ENCODE assay signal across 11 mouse cellular contexts in genomic region chr2:33658602-33659287, GRCm38 (mm10). TPM values are rescaled to one million over a fixed set of nuclear protein-coding genes. Genes with fewer than 3 reads are reported as not detected.
DNase-seq lines count a peak whose midpoint lies in the region; ATAC-seq lines count a peak whose summit lies in the region.
"Had no signal": no experiment of that assay in that cellular context is flagged by ENCODE, and none has a peak within 500 bp of the region (broad histone marks: within the 10 kb centered on the region; RNA-seq: fewer than 3 reads in every experiment).

No protein-coding gene starts in this region.

- no peaks in the 10 kb centered on the region for H3K9me3 ChIP-seq in kidney, embryonic 14.5 days (ENCODE audit: control insufficient read depth, low read length)
- H3K9me3 ChIP-seq in embryonic facial prominence, embryonic 13.5 days = no peaks in the 10 kb centered on the region
- H3K9me3 ChIP-seq in intestine, embryonic 16.5 days (ENCODE audit: control insufficient read depth, low read length) = no peaks in the 10 kb centered on the region
- H3K9me3 ChIP-seq in neural tube, embryonic 12.5 days = no peaks in the 10 kb centered on the region

- WGBS in kidney, embryonic 14.5 days = 47% methylated on average over 12 of the region's 12 CpGs
- 44% methylated on average over 12 of the region's 12 CpGs for WGBS in embryonic facial prominence, embryonic 13.5 days
- 39% methylated on average over 11 of the region's 12 CpGs for WGBS in intestine, embryonic 16.5 days
- WGBS in neural tube, embryonic 12.5 days = 49% methylated on average over 12 of the region's 12 CpGs

- H3K27ac ChIP-seq in kidney, embryonic 14.5 days (ENCODE audit: low read depth, low read length) = no peak overlapping the region; the same call in 1 of the 2 replicates
- no peak overlapping the region for H3K27ac ChIP-seq in embryonic facial prominence, embryonic 13.5 days
- H3K27ac ChIP-seq in intestine, embryonic 16.5 days (ENCODE audit: low read length) = no peak overlapping the region
- H3K27ac ChIP-seq in neural tube, embryonic 12.5 days = no peak overlapping the region

- no peaks in the 10 kb centered on the region for H3K27me3 ChIP-seq in kidney, embryonic 14.5 days (ENCODE audit: control insufficient read depth, insufficient read depth, low read length)
- H3K27me3 ChIP-seq in embryonic facial prominence, embryonic 13.5 days = no peaks in the 10 kb centered on the region
- H3K27me3 ChIP-seq in intestine, embryonic 16.5 days (replicated peaks; ENCODE audit: control insufficient read depth, insufficient read depth, low read length) = no peaks in the 10 kb centered on the region
- H3K27me3 ChIP-seq in neural tube, embryonic 12.5 days (replicated peaks) = no peaks in the 10 kb centered on the region

- peak overlapping the region; percentile 22 for H3K4me3 ChIP-seq in kidney, embryonic 14.5 days (ENCODE audit: low read length)
- peak overlapping the region; percentile 28 for H3K4me3 ChIP-seq in embryonic facial prominence, embryonic 13.5 days
- 0 out of 2 replicates have a peak overlapping the region, but pooled peaks have one; percentile 15 for H3K4me3 ChIP-seq in intestine, embryonic 16.5 days (ENCODE audit: low read length)
- H3K4me3 ChIP-seq in neural tube, embryonic 12.5 days = no peak overlapping the region

- no peaks in the 10 kb centered on the region for H3K4me1 ChIP-seq in kidney, embryonic 14.5 days (ENCODE audit: control insufficient read depth, insufficient read depth, low read length)
- peaks cover 12% of the 10 kb centered on the region for H3K4me1 ChIP-seq in embryonic facial prominence, embryonic 13.5 days
- no peaks in the 10 kb centered on the region for H3K4me1 ChIP-seq in intestine, embryonic 16.5 days (ENCODE audit: control insufficient read depth, insufficient read depth, low read length)
- H3K4me1 ChIP-seq in neural tube, embryonic 12.5 days = peaks cover 5% of the 10 kb centered on the region; the same call in 1 of the 2 replicates

- no peak for DNase-seq in kidney, postnatal 4 days
- no peak for DNase-seq in kidney, adult 9 months
- no peak for DNase-seq in Muller cell, postnatal 12 days (ENCODE audit: inconsistent ontology term)
- DNase-seq: right cerebral cortex, postnatal 4 days had no signal

- no peaks in the 10 kb centered on the region for H3K36me3 ChIP-seq in kidney, embryonic 14.5 days (ENCODE audit: control insufficient read depth, insufficient read depth, low read length)
- H3K36me3 ChIP-seq in embryonic facial prominence, embryonic 13.5 days = no peaks in the 10 kb centered on the region
- H3K36me3 ChIP-seq in intestine, embryonic 16.5 days (ENCODE audit: control insufficient read depth, insufficient read depth, low read length) = no peaks in the 10 kb centered on the region
- H3K36me3 ChIP-seq in neural tube, embryonic 12.5 days = no peaks in the 10 kb centered on the region

- H3K4me2 ChIP-seq in kidney, embryonic 14.5 days (replicated peaks; ENCODE audit: low read depth, low read length) = peak overlapping the region; percentile 34
- H3K4me2 ChIP-seq in embryonic facial prominence, embryonic 13.5 days = peak overlapping the region; percentile 51
- peak overlapping the region; percentile 48 for H3K4me2 ChIP-seq in intestine, embryonic 16.5 days (ENCODE audit: low read depth, low read length)
- H3K4me2 ChIP-seq in neural tube, embryonic 12.5 days (replicated peaks) = peak overlapping the region; percentile 47

- peak overlapping the region; percentile 23; the same call in 1 of the 2 replicates for H3K9ac ChIP-seq in kidney, embryonic 14.5 days (ENCODE audit: low read depth, low read length)
- H3K9ac ChIP-seq in embryonic facial prominence, embryonic 13.5 days = no peak overlapping the region; the same call in 1 of the 2 replicates
- H3K9ac ChIP-seq in intestine, embryonic 16.5 days (ENCODE audit: low read depth, low read length) = peak overlapping the region; percentile 47; the same call in 1 of the 2 replicates
- no peak overlapping the region for H3K9ac ChIP-seq in neural tube, embryonic 12.5 days

- no peak for ATAC-seq in kidney, embryonic 14.5 days (ENCODE audit: low FRiP score, low TSS enrichment)
- ATAC-seq in embryonic facial prominence, embryonic 13.5 days (ENCODE audit: insufficient number of reproducible peaks, insufficient read depth, low FRiP score, low TSS enrichment, low read depth) = no peak
- peak; percentile 16; the same call in 1 of the 2 replicates for ATAC-seq in intestine, embryonic 16.5 days
- ATAC-seq in neural tube, embryonic 12.5 days (ENCODE audit: low FRiP score, low read depth) = no peak
- ATAC-seq in megakaryocyte, adult 5-6 weeks (ENCODE audit: poor library complexity, severe bottlenecking) = no peak
- ATAC-seq: inflammation-experienced regulatory T-cells, adult 6 months had no signal

RNA-seq across cellular contexts. Expression of gene Lmx1b, which starts 18.4 kb away (rescaled TPM):
- polyA plus RNA-seq in kidney, embryonic 14.5 days (2014; fragmentation: Nextera tagmentation; extraction: Ambion mirVana) = 1.9 and 2.2 TPM in 2 replicates
- 0.55 TPM in 2 replicates for polyA plus RNA-seq in embryonic facial prominence, embryonic 13.5 days (2015; fragmentation: Nextera tagmentation; extraction: Ambion mirVana)
- 0.04 TPM in 1 of 2 replicates, not detected in the other for polyA plus RNA-seq in intestine, embryonic 16.5 days (2015; fragmentation: Nextera tagmentation; extraction: Ambion mirVana)
- polyA plus RNA-seq in neural tube, embryonic 12.5 days (2016; fragmentation: Nextera tagmentation; extraction: Ambion mirVana) = 4.6 and 4.7 TPM in 2 replicates
- not detected in 2 replicates for total RNA-seq in megakaryocyte, adult 5-6 weeks (2015)
- total RNA-seq in megakaryocyte, adult 5-6 weeks (2017) = not detected in 2 replicates
- total RNA-seq: megakaryocyte progenitor cell, adult 5-6 weeks had no signal
- polyA plus RNA-seq: inflammation-experienced regulatory T-cells, adult 6 months had no signal

Comparison
In these comparisons a context has a peak if more than half of its experiments do, and no peak if none do; other contexts are left out.
1. H3K9ac ChIP-seq: peak in kidney, embryonic 14.5 days (single experiment) and intestine, embryonic 16.5 days (single experiment); none in embryonic facial prominence, embryonic 13.5 days (single experiment) and neural tube, embryonic 12.5 days (single experiment).
2. Peak in every context shown above with its lines, with median percentiles within 50 percentile points of each other: H3K4me2 ChIP-seq.